Mouse (Mus musculus): ENCODE data around the gene Sirt7.

- TF ChIP-seq POLR2A (IDR thresholded peaks at IDR 0.05; ENCODE audit: insufficient read depth, low read depth, low read length) = no peak
- no peak for TF ChIP-seq CTCF (IDR thresholded peaks at IDR 0.05; ENCODE audit: insufficient read depth, low read depth, low read length)
These were observed 2.6 kb upstream of the Sirt7 start for GRCm38 (mm10) chr11:120627468-120628300.
